Mouse (Mus musculus): ENCODE measurements around the gene Mfge8. TPM values are rescaled to one million over a fixed set of nuclear protein-coding genes. Genes with fewer than 3 reads are reported as not detected.

Mfge8 gene
- total RNA-seq (2017): 6.0 to 15.7 TPM (median 12.6 TPM) in 3 replicates

DNA sequence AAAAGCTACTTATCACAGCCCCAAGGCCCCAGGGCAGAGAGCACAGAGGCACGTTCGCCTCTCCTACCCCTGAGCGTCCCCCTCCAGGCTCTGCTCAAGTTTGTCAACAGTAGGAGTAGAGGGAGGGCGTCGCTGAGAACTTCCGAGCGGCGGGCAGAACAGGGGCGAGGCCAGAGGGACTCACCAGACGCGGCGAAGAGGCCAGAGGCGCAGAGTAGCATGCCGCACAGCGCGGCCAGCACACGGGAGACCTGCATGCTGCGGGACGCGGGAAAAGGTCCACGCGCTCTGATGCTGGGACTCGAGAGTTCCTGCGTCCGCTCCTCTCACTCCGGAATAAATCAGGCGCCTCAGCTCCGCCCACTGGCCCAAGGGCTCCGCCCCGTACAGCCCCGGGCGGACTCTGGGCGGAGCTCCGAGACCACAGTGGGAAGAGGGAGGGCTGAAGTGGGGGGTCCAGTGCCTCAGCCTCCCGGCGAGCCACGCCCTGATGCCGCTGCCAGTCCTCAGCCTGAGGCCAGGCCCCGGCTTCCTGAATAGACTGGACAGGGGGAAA is at the start of gene Mfge8:
Mfge8 (minus strand) TSS at position 350 of the 556 bp plus-strand sequence.
- peak; percentile 86 for ATAC-seq (replicated peaks; ENCODE audit: insufficient number of reproducible peaks, low FRiP score, low TSS enrichment, poor library complexity, severe bottlenecking)

DNA sequence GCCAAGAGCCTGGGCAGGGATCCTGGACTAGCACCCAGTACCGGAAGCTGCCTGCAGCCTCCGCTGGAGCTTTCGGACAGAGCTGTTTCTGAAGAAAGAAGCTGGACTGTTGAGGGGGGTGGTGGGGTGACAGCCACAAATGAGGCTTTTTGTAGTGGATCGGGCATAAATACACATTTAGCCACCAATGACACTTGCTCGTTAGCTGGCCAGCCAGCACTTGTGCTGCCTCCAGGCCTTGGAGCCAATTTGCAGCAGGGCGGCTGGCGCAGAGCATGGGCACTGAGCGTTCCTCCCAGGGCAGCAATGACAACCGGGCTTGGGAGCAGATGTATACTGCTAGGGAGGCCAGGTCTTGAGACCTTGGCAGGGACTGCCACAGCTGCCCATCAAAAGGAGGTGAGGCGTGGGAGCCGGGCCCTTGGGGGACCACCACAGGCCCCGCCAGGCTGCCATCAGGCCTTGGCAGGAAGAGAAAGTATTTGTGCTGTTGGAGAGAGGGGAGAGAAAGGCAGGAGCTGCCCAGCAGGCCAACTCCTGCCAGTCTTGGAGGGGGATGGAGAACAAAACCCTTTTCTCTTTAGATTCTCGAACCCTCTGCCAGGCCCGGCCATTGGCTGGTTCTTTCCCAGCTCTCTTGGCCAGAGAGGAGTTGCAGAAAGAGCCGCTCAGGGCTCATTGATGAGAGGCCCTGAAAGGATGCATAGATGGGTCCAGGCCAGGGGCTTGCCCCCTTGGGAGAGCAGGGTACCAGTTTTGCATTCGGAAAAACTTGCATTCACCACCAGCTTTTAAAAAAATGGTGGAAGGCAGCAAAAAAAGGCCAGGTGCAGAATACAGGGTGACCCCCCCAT is 45.9 kb upstream of the Mfge8 start:
- ATAC-seq (replicated peaks; ENCODE audit: insufficient number of reproducible peaks, low FRiP score, low TSS enrichment, poor library complexity, severe bottlenecking): no peak

GRCm38 (mm10) chr7:79193936-79194335 is 45.1 kb upstream of the Mfge8 start:
- ATAC-seq (replicated peaks; ENCODE audit: insufficient number of reproducible peaks, low FRiP score, low TSS enrichment, poor library complexity, severe bottlenecking): no peak

- ATAC-seq (replicated peaks; ENCODE audit: insufficient number of reproducible peaks, low FRiP score, low TSS enrichment, poor library complexity, severe bottlenecking): no peak
These were observed 42.6 kb upstream of the Mfge8 start for GRCm38 (mm10) chr7:79191501-79191900.

DNA sequence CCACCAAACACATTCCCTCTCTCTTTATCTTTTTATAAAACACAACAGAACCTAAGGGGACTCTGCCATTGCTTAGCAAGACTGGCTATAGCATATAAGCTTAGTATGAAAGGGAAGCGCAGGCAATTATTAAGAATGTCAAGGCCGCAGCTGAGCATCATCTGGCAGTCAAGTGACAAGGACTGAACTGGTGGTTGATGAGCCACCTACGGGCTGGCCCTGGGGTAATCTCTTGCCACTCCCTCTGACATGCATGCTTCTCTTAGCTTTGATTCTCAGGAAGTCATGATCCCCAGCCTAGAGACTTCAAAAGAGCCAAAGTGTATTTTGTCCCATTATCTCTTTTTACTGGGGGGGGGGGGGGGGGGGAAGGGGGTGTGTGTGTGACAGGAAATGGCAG is 41.7 kb upstream of the Mfge8 start:
- no peak for ATAC-seq (replicated peaks; ENCODE audit: insufficient number of reproducible peaks, low FRiP score, low TSS enrichment, poor library complexity, severe bottlenecking)

- no peak for ATAC-seq (replicated peaks; ENCODE audit: insufficient number of reproducible peaks, low FRiP score, low TSS enrichment, poor library complexity, severe bottlenecking)
These were observed 40.4 kb upstream of the Mfge8 start for GRCm38 (mm10) chr7:79189211-79189610.

DNA sequence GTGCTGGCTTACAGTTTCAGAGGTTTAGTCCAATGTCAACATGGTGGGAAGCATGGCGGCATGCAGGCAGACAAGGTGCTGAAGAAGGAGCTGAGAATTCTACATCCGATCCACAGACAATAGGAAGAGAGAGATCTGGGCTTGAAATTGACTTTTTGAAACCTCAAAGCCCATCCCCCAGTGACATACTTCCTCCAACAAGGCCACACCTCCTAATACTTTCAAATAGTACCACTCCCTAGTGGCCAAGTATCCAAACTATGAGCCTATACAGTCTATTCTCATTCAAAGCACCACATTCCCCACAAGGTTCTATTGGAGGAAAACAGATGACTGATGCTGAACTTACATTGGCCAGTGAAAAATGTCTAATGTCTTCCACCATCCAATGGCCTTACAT is 38.7 kb upstream of the Mfge8 start:
- no peak for ATAC-seq (replicated peaks; ENCODE audit: insufficient number of reproducible peaks, low FRiP score, low TSS enrichment, poor library complexity, severe bottlenecking)

DNA sequence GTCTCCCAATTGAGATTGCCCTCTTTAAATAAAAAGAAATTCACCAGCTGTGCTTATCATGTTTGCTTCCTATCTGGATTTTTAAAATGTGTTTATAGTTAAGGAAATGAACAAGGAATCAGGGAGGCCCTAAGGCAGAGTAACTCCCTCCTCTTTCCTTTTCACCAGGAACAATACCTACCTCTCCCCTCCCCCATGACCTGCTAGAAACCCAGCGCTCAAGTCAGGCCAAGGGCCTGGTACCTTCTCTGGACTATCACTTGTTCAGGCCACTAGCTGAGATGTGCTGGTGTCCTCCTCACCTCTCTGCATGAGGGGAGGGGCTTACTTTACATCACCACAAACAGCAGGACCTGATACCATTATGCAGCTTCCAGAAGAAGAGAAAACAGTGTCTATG is 34.6 kb upstream of the Mfge8 start:
- ATAC-seq (replicated peaks; ENCODE audit: insufficient number of reproducible peaks, low FRiP score, low TSS enrichment, poor library complexity, severe bottlenecking): no peak

DNA sequence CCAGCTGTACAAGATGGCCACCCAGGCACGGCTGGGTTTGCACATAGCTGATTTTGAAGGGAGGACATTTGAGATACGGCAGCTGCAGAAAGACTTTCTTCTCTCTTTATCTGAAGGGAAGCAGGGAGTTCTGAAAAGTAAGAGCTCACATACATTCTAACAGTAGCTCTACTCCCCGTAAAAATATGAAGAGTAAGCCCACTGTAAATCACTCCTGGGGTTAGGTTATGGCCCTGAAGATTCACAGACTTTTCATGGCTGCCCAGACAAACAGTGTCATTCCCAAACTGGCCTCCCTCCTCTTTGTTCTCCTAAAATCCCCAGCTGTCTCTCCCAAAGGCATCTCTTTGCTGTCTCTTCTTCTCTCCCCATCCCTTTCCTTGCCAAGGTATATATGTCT is 24.9 kb upstream of the Mfge8 start:
- ATAC-seq (replicated peaks; ENCODE audit: insufficient number of reproducible peaks, low FRiP score, low TSS enrichment, poor library complexity, severe bottlenecking): no peak

GRCm38 (mm10) chr7:79171782-79172181 is 22.9 kb upstream of the Mfge8 start:
- no peak for ATAC-seq (replicated peaks; ENCODE audit: insufficient number of reproducible peaks, low FRiP score, low TSS enrichment, poor library complexity, severe bottlenecking)

- no peak for ATAC-seq (replicated peaks; ENCODE audit: insufficient number of reproducible peaks, low FRiP score, low TSS enrichment, poor library complexity, severe bottlenecking)
These were observed 18.2 kb upstream of the Mfge8 start for GRCm38 (mm10) chr7:79167006-79167562.

GRCm38 (mm10) chr7:79159406-79159805 is 10.5 kb upstream of the Mfge8 start:
- no peak for ATAC-seq (replicated peaks; ENCODE audit: insufficient number of reproducible peaks, low FRiP score, low TSS enrichment, poor library complexity, severe bottlenecking)

- ATAC-seq (replicated peaks; ENCODE audit: insufficient number of reproducible peaks, low FRiP score, low TSS enrichment, poor library complexity, severe bottlenecking): no peak
These were observed 662 bp upstream of the Mfge8 start for GRCm38 (mm10) chr7:79149522-79149921.

- no peak for ATAC-seq (replicated peaks; ENCODE audit: insufficient number of reproducible peaks, low FRiP score, low TSS enrichment, poor library complexity, severe bottlenecking)
These were observed 768 bp downstream of the Mfge8 start for GRCm38 (mm10) chr7:79147931-79148653.

- no peak for ATAC-seq (replicated peaks; ENCODE audit: insufficient number of reproducible peaks, low FRiP score, low TSS enrichment, poor library complexity, severe bottlenecking)
These were observed 1.6 kb downstream of the Mfge8 start for GRCm38 (mm10) chr7:79147011-79147837.

DNA sequence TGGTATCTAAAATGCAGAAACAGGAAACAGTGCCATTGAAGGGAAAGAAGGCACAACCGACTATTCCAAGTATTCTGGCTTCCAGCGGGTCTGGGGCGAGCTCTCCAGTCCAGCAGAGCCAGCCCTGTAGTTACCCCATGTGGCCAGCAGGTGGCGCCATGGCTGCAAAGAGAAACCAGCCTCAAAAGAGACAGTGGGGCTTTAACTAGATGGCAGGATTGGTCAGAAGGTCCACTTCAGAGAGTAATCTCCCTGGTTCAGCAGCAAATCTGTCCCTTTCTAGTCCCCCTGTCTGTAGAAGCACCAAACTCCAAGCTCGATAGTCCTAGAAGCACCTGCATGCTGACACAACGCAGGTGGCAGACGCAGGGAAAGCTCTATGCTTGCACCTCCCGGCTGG is 8.0 kb downstream of the Mfge8 start:
- no peak for ATAC-seq (replicated peaks; ENCODE audit: insufficient number of reproducible peaks, low FRiP score, low TSS enrichment, poor library complexity, severe bottlenecking)

- no peak for ATAC-seq (replicated peaks; ENCODE audit: insufficient number of reproducible peaks, low FRiP score, low TSS enrichment, poor library complexity, severe bottlenecking)
These were observed 8.8 kb downstream of the Mfge8 start for GRCm38 (mm10) chr7:79139891-79140591.

DNA sequence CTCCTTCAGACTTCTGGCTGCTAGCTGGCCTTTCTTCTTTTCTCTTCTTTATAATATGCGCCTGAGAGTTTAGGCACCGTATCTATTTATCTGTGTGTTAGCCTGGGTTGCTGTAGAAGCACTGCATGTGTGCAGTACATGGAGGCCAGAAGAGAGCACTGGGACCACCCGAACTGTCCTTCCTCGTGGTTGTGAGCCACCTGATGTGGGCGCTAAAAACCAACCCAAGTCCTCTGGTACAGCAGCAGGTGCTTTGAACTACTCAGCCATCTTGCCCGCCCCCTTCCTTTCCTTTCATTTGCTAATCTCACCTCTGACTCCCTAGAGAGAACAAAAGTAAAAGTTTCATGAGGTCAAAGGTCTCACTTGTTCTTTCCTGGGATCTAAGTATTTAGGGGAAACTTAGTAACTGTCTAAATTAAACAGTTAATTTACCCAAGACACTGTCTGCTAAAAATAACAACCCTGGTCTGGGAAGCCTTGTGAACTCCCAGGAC is 9.5 kb downstream of the Mfge8 start:
- no peak for ATAC-seq (replicated peaks; ENCODE audit: insufficient number of reproducible peaks, low FRiP score, low TSS enrichment, poor library complexity, severe bottlenecking)
